Mouse (Mus musculus) left cerebral cortex, postnatal 4 days (tissue): ENCODE data around the gene Noa1. TPM values are rescaled to one million over a fixed set of nuclear protein-coding genes. Genes with fewer than 3 reads are reported as not detected.

Experiments used
- DNase-seq: peaks from one replicate; pipeline ENCODE4 v3.0.0-alpha.2; 2022
- intact Hi-C: fragments of 180-260 bp; cut with DNase I; formaldehyde crosslinking; loops from one replicate; pipeline ENCODE4 v1.15.1; 2025
- microRNA-seq: library from miRNA; unstranded; fragments of <30 nt; microRNA quantifications from one replicate; pipeline ENCODE4 v1.2.0, GENCODE M21; 2022
- total RNA-seq, 2 experiments: library from RNA; stranded (reverse); gene quantifications; 2 replicates each; pipeline ENCODE4 v1.2.3; 2021

Noa1 gene
- total RNA-seq, 2 experiments from 2014 or later = 27.3 to 30.0 TPM

GRCm38 (mm10) chr5:77257603-77258002 lies 52.3 kb downstream of the Noa1 start:
- intact Hi-C loops = no loop called here

GRCm38 (mm10) chr5:77254402-77254801 lies 55.5 kb downstream of the Noa1 start:
- no peak for DNase-seq
- intact Hi-C loops = no loop called here

More at GRCm38 (mm10) chr5:77257603-77258002, 52.3 kb downstream of the Noa1 start:
- DNase-seq = no peak

GRCm38 (mm10) chr5:77253154-77253553 lies 56.7 kb downstream of the Noa1 start:
- intact Hi-C loops = no loop called here
- no peak for DNase-seq

GRCm38 (mm10) chr5:77252115-77252827 lies 57.6 kb downstream of the Noa1 start:
- no peak for DNase-seq
- intact Hi-C loops = no loop called here

- intact Hi-C loops = no loop called here
- DNase-seq = no peak
Observed at GRCm38 (mm10) chr5:77251656-77252055, 58.2 kb downstream of the Noa1 start.

- intact Hi-C loops = no loop called here
Observed at GRCm38 (mm10) chr5:77250083-77250482, 59.8 kb downstream of the Noa1 start.

GRCm38 (mm10) chr5:77245787-77246671 lies 63.9 kb downstream of the Noa1 start:
- no peak for DNase-seq
- intact Hi-C loops = no loop called here

More at GRCm38 (mm10) chr5:77250083-77250482, 59.8 kb downstream of the Noa1 start:
- no peak for DNase-seq

- no peak for DNase-seq
- intact Hi-C loops = no loop called here
Observed at GRCm38 (mm10) chr5:77245463-77245786, 64.5 kb downstream of the Noa1 start.

GRCm38 (mm10) chr5:77244331-77244987 lies 65.4 kb downstream of the Noa1 start:
- no peak for DNase-seq
- intact Hi-C loops = no loop called here

Small RNA genes lying within 50 kb of the gene (microRNA-seq; reads per million reads assigned to microRNA genes)
- not detected for gene Mir5098

Other genes starting within 250 kb of the Noa1 start
- 10 to 100 TPM; 11.1 to 13.7 TPM for gene Hopx, start 195.0 kb downstream of the Noa1 start, total RNA-seq
- gene Spink2, start 98.6 kb downstream of the Noa1 start, total RNA-seq = not detected
- gene Rest, start 44.6 kb downstream of the Noa1 start, total RNA-seq = 1 to 10 TPM; 6.7 to 6.8 TPM
- gene Polr2b, start 63 bp upstream of the Noa1 start, total RNA-seq = 10 to 100 TPM; 55.4 to 59.3 TPM
- gene Igfbp7, start 98.0 kb upstream of the Noa1 start, total RNA-seq = 10 to 100 TPM; 35.5 to 40.3 TPM